Mouse (Mus musculus) liver (tissue): ENCODE measurements around the gene Antxr1.

Source experiments
- DNase-seq: peaks from one replicate; pipeline ENCODE4 v3.0.0-alpha.2; 2020; ENCODE audit warnings: mixed read lengths

Antxr1 gene

GRCm38 (mm10) chr6:87183981-87184380, 151.6 kb downstream of the Antxr1 start:
- peak; percentile 88 for DNase-seq

- peak; percentile 18 for DNase-seq
Measured at GRCm38 (mm10) chr6:87183159-87183558, 152.5 kb downstream of the Antxr1 start.

GRCm38 (mm10) chr6:87182736-87183135, 152.9 kb downstream of the Antxr1 start:
- no peak for DNase-seq

GRCm38 (mm10) chr6:87171461-87171860, 164.2 kb downstream of the Antxr1 start:
- DNase-seq, result no peak

GRCm38 (mm10) chr6:87170875-87171274, 164.7 kb downstream of the Antxr1 start:
- no peak for DNase-seq

GRCm38 (mm10) chr6:87170277-87170676, 165.3 kb downstream of the Antxr1 start:
- peak; percentile 79 for DNase-seq

- no peak for DNase-seq
Measured at GRCm38 (mm10) chr6:87168021-87168420, 167.6 kb downstream of the Antxr1 start.

GRCm38 (mm10) chr6:87166673-87167305, 168.8 kb downstream of the Antxr1 start:
- no peak for DNase-seq

- DNase-seq, result no peak
Measured at GRCm38 (mm10) chr6:87165536-87166311, 169.9 kb downstream of the Antxr1 start.

GRCm38 (mm10) chr6:87161391-87162263, 174.0 kb downstream of the Antxr1 start:
- DNase-seq, result no peak

- no peak for DNase-seq
Measured at GRCm38 (mm10) chr6:87160196-87160595, 175.4 kb downstream of the Antxr1 start.

GRCm38 (mm10) chr6:87158062-87158623, 177.5 kb downstream of the Antxr1 start:
- DNase-seq, result no peak

- no peak for DNase-seq
Measured at GRCm38 (mm10) chr6:87153836-87154235, 181.8 kb downstream of the Antxr1 start.

GRCm38 (mm10) chr6:87153231-87153580, 182.4 kb downstream of the Antxr1 start:
- no peak for DNase-seq

- peak; percentile 71 for DNase-seq
Measured at GRCm38 (mm10) chr6:87152461-87153230, 183.0 kb downstream of the Antxr1 start.

GRCm38 (mm10) chr6:87151427-87151826, 184.2 kb downstream of the Antxr1 start:
- DNase-seq, result no peak

GRCm38 (mm10) chr6:87150471-87150870, 185.2 kb downstream of the Antxr1 start:
- no peak for DNase-seq

- DNase-seq, result no peak
Measured at GRCm38 (mm10) chr6:87147921-87148320, 187.7 kb downstream of the Antxr1 start.

GRCm38 (mm10) chr6:87143594-87143993, 192.0 kb downstream of the Antxr1 start:
- no peak for DNase-seq

GRCm38 (mm10) chr6:87142239-87142638, 193.4 kb downstream of the Antxr1 start:
- DNase-seq, result no peak

- DNase-seq, result peak; percentile 83
Measured at GRCm38 (mm10) chr6:87139796-87140553, 195.6 kb downstream of the Antxr1 start.
